Mouse (Mus musculus): ENCODE data around the gene Capn11. TPM values are rescaled to one million over a fixed set of nuclear protein-coding genes. Genes with fewer than 3 reads are reported as not detected.
A peak's percentile ranks its signal among the peaks of the same experiment; 100 is the strongest.

Capn11 gene
- polyA plus RNA-seq, 1 experiment from 2014 or later: not detected

- Histone ChIP-seq H3K4me3 (ENCODE audit: low read depth, low read length) (no peak overlapping the region), H3K9ac (replicated peaks; ENCODE audit: low read depth, low read length) (no peak overlapping the region), H3K4me2 (replicated peaks; ENCODE audit: low read depth, low read length) (no peak overlapping the region), H3K9me3 (ENCODE audit: control insufficient read depth, low read depth, low read length) (no peaks in the 10 kb centered on the region), H3K27ac (ENCODE audit: low read length) (no peak overlapping the region), H3K4me1 (ENCODE audit: control insufficient read depth, insufficient read depth, low read length) (peaks cover 42% of the 10 kb centered on the region), H3K27me3 (ENCODE audit: control insufficient read depth, insufficient read depth, low read length) (no peaks in the 10 kb centered on the region), H3K36me3 (ENCODE audit: control insufficient read depth, insufficient read depth, low read length) (no peaks in the 10 kb centered on the region; the same call in 1 of the 2 replicates)
- WGBS: 97% methylated on average over 7 of the region's 7 CpGs
- ATAC-seq (ENCODE audit: insufficient number of reproducible peaks, insufficient read depth, low FRiP score, low read depth): no peak
These were observed 69.9 kb downstream of the Capn11 start for GRCm38 (mm10) chr17:45589236-45589635.

- Histone ChIP-seq H3K4me3 (ENCODE audit: low read depth, low read length) (no peak overlapping the region), H3K27me3 (ENCODE audit: control insufficient read depth, insufficient read depth, low read length) (no peaks in the 10 kb centered on the region), H3K36me3 (ENCODE audit: control insufficient read depth, insufficient read depth, low read length) (no peaks in the 10 kb centered on the region; the same call in 1 of the 2 replicates), H3K4me1 (ENCODE audit: control insufficient read depth, insufficient read depth, low read length) (peaks cover 37% of the 10 kb centered on the region), H3K9ac (replicated peaks; ENCODE audit: low read depth, low read length) (no peak overlapping the region), H3K27ac (ENCODE audit: low read length) (no peak overlapping the region), H3K9me3 (ENCODE audit: control insufficient read depth, low read depth, low read length) (no peaks in the 10 kb centered on the region), H3K4me2 (replicated peaks; ENCODE audit: low read depth, low read length) (no peak overlapping the region)
- WGBS: 88% methylated on average over 7 of the region's 7 CpGs
- ATAC-seq (ENCODE audit: insufficient number of reproducible peaks, insufficient read depth, low FRiP score, low read depth): no peak
These were observed 70.8 kb downstream of the Capn11 start for GRCm38 (mm10) chr17:45588370-45588769.

- Histone ChIP-seq H3K36me3 (ENCODE audit: control insufficient read depth, insufficient read depth, low read length) (no peaks in the 10 kb centered on the region; the same call in 1 of the 2 replicates), H3K27ac (ENCODE audit: low read length) (peak overlapping the region; percentile 80; the same call in 1 of the 2 replicates), H3K27me3 (ENCODE audit: control insufficient read depth, insufficient read depth, low read length) (no peaks in the 10 kb centered on the region), H3K9ac (replicated peaks; ENCODE audit: low read depth, low read length) (no peak overlapping the region), H3K4me1 (ENCODE audit: control insufficient read depth, insufficient read depth, low read length) (peaks cover 24% of the 10 kb centered on the region), H3K4me2 (replicated peaks; ENCODE audit: low read depth, low read length) (no peak overlapping the region), H3K9me3 (ENCODE audit: control insufficient read depth, low read depth, low read length) (no peaks in the 10 kb centered on the region), H3K4me3 (ENCODE audit: low read depth, low read length) (no peak overlapping the region)
- 95% methylated on average over 3 of the region's 3 CpGs for WGBS
- no peak for ATAC-seq (ENCODE audit: insufficient number of reproducible peaks, insufficient read depth, low FRiP score, low read depth)
These were observed 72.7 kb downstream of the Capn11 start for GRCm38 (mm10) chr17:45586449-45586837.

GRCm38 (mm10) chr17:45585725-45586448 lies 73.2 kb downstream of the Capn11 start:
- 65% methylated on average over 23 of the region's 23 CpGs for WGBS
- H3K27me3 ChIP-seq (ENCODE audit: control insufficient read depth, insufficient read depth, low read length): no peaks in the 10 kb centered on the region
- no peaks in the 10 kb centered on the region; the same call in 1 of the 2 replicates for H3K36me3 ChIP-seq (ENCODE audit: control insufficient read depth, insufficient read depth, low read length)
- H3K4me3 ChIP-seq (ENCODE audit: low read depth, low read length): no peak overlapping the region
- H3K9ac ChIP-seq (replicated peaks; ENCODE audit: low read depth, low read length): no peak overlapping the region
- H3K4me1 ChIP-seq (ENCODE audit: control insufficient read depth, insufficient read depth, low read length): peaks cover 28% of the 10 kb centered on the region
- H3K4me2 ChIP-seq (replicated peaks; ENCODE audit: low read depth, low read length): no peak overlapping the region
- peak overlapping the region; percentile 80 for H3K27ac ChIP-seq (ENCODE audit: low read length)
- no peaks in the 10 kb centered on the region for H3K9me3 ChIP-seq (ENCODE audit: control insufficient read depth, low read depth, low read length)
- ATAC-seq (ENCODE audit: insufficient number of reproducible peaks, insufficient read depth, low FRiP score, low read depth): no peak

- peaks cover 29% of the 10 kb centered on the region for H3K4me1 ChIP-seq (ENCODE audit: control insufficient read depth, insufficient read depth, low read length)
- no peak overlapping the region for H3K9ac ChIP-seq (replicated peaks; ENCODE audit: low read depth, low read length)
- H3K27ac ChIP-seq (ENCODE audit: low read length): peak overlapping the region; percentile 80
- H3K9me3 ChIP-seq (ENCODE audit: control insufficient read depth, low read depth, low read length): no peaks in the 10 kb centered on the region
- H3K4me3 ChIP-seq (ENCODE audit: low read depth, low read length): no peak overlapping the region
- WGBS: 29% methylated on average over 14 of the region's 14 CpGs
- H3K27me3 ChIP-seq (ENCODE audit: control insufficient read depth, insufficient read depth, low read length): no peaks in the 10 kb centered on the region
- no peaks in the 10 kb centered on the region; the same call in 1 of the 2 replicates for H3K36me3 ChIP-seq (ENCODE audit: control insufficient read depth, insufficient read depth, low read length)
- peak; percentile 60; the same call in 1 of the 2 replicates for ATAC-seq (ENCODE audit: insufficient number of reproducible peaks, insufficient read depth, low FRiP score, low read depth)
- no peak overlapping the region for H3K4me2 ChIP-seq (replicated peaks; ENCODE audit: low read depth, low read length)
These were observed 74.0 kb downstream of the Capn11 start for GRCm38 (mm10) chr17:45584939-45585678.

- H3K27me3 ChIP-seq (ENCODE audit: control insufficient read depth, insufficient read depth, low read length): no peaks in the 10 kb centered on the region
- 40% methylated on average over 12 of the region's 12 CpGs for WGBS
- H3K4me3 ChIP-seq (ENCODE audit: low read depth, low read length): no peak overlapping the region
- no peaks in the 10 kb centered on the region; the same call in 1 of the 2 replicates for H3K36me3 ChIP-seq (ENCODE audit: control insufficient read depth, insufficient read depth, low read length)
- no peaks in the 10 kb centered on the region for H3K9me3 ChIP-seq (ENCODE audit: control insufficient read depth, low read depth, low read length)
- no peak overlapping the region for H3K9ac ChIP-seq (replicated peaks; ENCODE audit: low read depth, low read length)
- no peak overlapping the region for H3K4me2 ChIP-seq (replicated peaks; ENCODE audit: low read depth, low read length)
- ATAC-seq (ENCODE audit: insufficient number of reproducible peaks, insufficient read depth, low FRiP score, low read depth): peak; percentile 10; the same call in 1 of the 2 replicates
- peak overlapping the region; percentile 80 for H3K27ac ChIP-seq (ENCODE audit: low read length)
- peaks cover 29% of the 10 kb centered on the region for H3K4me1 ChIP-seq (ENCODE audit: control insufficient read depth, insufficient read depth, low read length)
These were observed 74.8 kb downstream of the Capn11 start for GRCm38 (mm10) chr17:45584096-45584896.

GRCm38 (mm10) chr17:45582715-45583355 lies 76.3 kb downstream of the Capn11 start:
- H3K4me2 ChIP-seq (replicated peaks; ENCODE audit: low read depth, low read length): no peak overlapping the region
- H3K27me3 ChIP-seq (ENCODE audit: control insufficient read depth, insufficient read depth, low read length): no peaks in the 10 kb centered on the region
- ATAC-seq (ENCODE audit: insufficient number of reproducible peaks, insufficient read depth, low FRiP score, low read depth): no peak
- peaks cover 33% of the 10 kb centered on the region for H3K4me1 ChIP-seq (ENCODE audit: control insufficient read depth, insufficient read depth, low read length)
- H3K9ac ChIP-seq (replicated peaks; ENCODE audit: low read depth, low read length): no peak overlapping the region
- H3K27ac ChIP-seq (ENCODE audit: low read length): no peak overlapping the region
- 65% methylated on average over 6 of the region's 6 CpGs for WGBS
- H3K36me3 ChIP-seq (ENCODE audit: control insufficient read depth, insufficient read depth, low read length): no peaks in the 10 kb centered on the region; the same call in 1 of the 2 replicates
- no peak overlapping the region for H3K4me3 ChIP-seq (ENCODE audit: low read depth, low read length)
- H3K9me3 ChIP-seq (ENCODE audit: control insufficient read depth, low read depth, low read length): no peaks in the 10 kb centered on the region

GRCm38 (mm10) chr17:45582188-45582587 lies 76.9 kb downstream of the Capn11 start:
- Histone ChIP-seq H3K4me3 (ENCODE audit: low read depth, low read length) (no peak overlapping the region), H3K4me2 (replicated peaks; ENCODE audit: low read depth, low read length) (no peak overlapping the region)
- 91% methylated on average over 6 of the region's 6 CpGs for WGBS

More at GRCm38 (mm10) chr17:45582188-45582587, 76.9 kb downstream of the Capn11 start:
- Histone ChIP-seq H3K27ac (ENCODE audit: low read length) (no peak overlapping the region), H3K9me3 (ENCODE audit: control insufficient read depth, low read depth, low read length) (no peaks in the 10 kb centered on the region), H3K9ac (replicated peaks; ENCODE audit: low read depth, low read length) (no peak overlapping the region), H3K36me3 (ENCODE audit: control insufficient read depth, insufficient read depth, low read length) (no peaks in the 10 kb centered on the region; the same call in 1 of the 2 replicates), H3K27me3 (ENCODE audit: control insufficient read depth, insufficient read depth, low read length) (no peaks in the 10 kb centered on the region), H3K4me1 (ENCODE audit: control insufficient read depth, insufficient read depth, low read length) (peaks cover 33% of the 10 kb centered on the region)
- no peak for ATAC-seq (ENCODE audit: insufficient number of reproducible peaks, insufficient read depth, low FRiP score, low read depth)

All from stomach, embryonic 14.5 days (tissue).